Mouse (Mus musculus): ENCODE data around the gene Uba2.

DNA sequence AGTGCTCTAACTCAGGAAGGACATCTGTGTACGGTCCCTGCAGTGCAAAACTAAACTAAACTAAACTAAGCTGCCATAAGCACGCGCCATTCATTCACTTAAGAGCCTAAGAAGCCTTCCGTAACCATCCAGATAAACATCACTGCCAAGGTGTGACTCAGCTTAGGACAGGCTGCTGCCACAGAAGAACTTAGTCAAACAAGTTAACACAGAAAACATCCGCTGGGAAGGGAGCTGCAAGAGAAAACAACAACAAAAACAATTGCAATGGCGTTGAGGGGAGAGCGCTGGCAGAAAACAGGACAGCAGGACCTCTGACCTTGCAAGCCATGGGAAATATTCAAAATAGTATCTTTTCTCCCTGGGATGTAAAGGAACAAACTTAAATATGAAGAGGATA, 4.7 kb downstream of the Uba2 start:
- TF ChIP-seq EP300 (IDR thresholded peaks at IDR 0.05; ENCODE audit: low read depth) (no peak), CTCF (IDR thresholded peaks at IDR 0.05; ENCODE audit: low read depth) (no peak)
